Mouse (Mus musculus): ENCODE data around the gene 1700013G24Rik. TPM values are rescaled to one million over a fixed set of nuclear protein-coding genes. Genes with fewer than 3 reads are reported as not detected.

The 1700013G24Rik gene
- total RNA-seq, 2 experiments from 2014 or later = not detected

GRCm38 (mm10) chr4:137480993-137481340 is 27.9 kb downstream of the 1700013G24Rik start:
- intact Hi-C loops (cut with DNase I) = no loop called here
- no peak overlapping the region for H3K4me3 ChIP-seq
- H3K27ac ChIP-seq = no peak overlapping the region
- no peak for DNase-seq (ENCODE audit: extremely low spot score in 1 of 2, low spot score in 2 of 2)
- TF ChIP-seq CTCF (IDR thresholded peaks at IDR 0.05) = no peak

- Histone ChIP-seq H3K27ac (no peak overlapping the region), H3K4me3 (no peak overlapping the region)
- DNase-seq (ENCODE audit: extremely low spot score in 1 of 2, low spot score in 2 of 2) = no peak
- intact Hi-C loops (cut with DNase I) = no loop called here
- TF ChIP-seq CTCF (IDR thresholded peaks at IDR 0.05) = no peak
Measured at GRCm38 (mm10) chr4:137481381-137482030, 28.4 kb downstream of the 1700013G24Rik start.

- Histone ChIP-seq H3K4me3 (no peak overlapping the region), H3K27ac (no peak overlapping the region)
- TF ChIP-seq CTCF (IDR thresholded peaks at IDR 0.05) = no peak
- intact Hi-C loops (cut with DNase I) = no loop called here
- DNase-seq (ENCODE audit: extremely low spot score in 1 of 2, low spot score in 2 of 2) = no peak
Measured at GRCm38 (mm10) chr4:137483871-137484270, 30.8 kb downstream of the 1700013G24Rik start.

- intact Hi-C loops (cut with DNase I) = no loop called here
- TF ChIP-seq CTCF (IDR thresholded peaks at IDR 0.05) = no peak
- no peak overlapping the region for H3K4me3 ChIP-seq
- DNase-seq (ENCODE audit: extremely low spot score in 1 of 2, low spot score in 2 of 2) = no peak
- H3K27ac ChIP-seq = no peak overlapping the region
Measured at GRCm38 (mm10) chr4:137484586-137484985, 31.5 kb downstream of the 1700013G24Rik start.

GRCm38 (mm10) chr4:137485258-137485960 is 32.3 kb downstream of the 1700013G24Rik start:
- intact Hi-C loops (cut with DNase I) = no loop called here
- H3K27ac ChIP-seq = no peak overlapping the region
- TF ChIP-seq CTCF (IDR thresholded peaks at IDR 0.05) = no peak
- H3K4me3 ChIP-seq = no peak overlapping the region
- no peak for DNase-seq (ENCODE audit: extremely low spot score in 1 of 2, low spot score in 2 of 2)

GRCm38 (mm10) chr4:137486081-137487014 is 33.3 kb downstream of the 1700013G24Rik start:
- intact Hi-C loops (cut with DNase I) = no loop called here
- no peak overlapping the region for H3K27ac ChIP-seq
- no peak for DNase-seq (ENCODE audit: extremely low spot score in 1 of 2, low spot score in 2 of 2)
- TF ChIP-seq CTCF (IDR thresholded peaks at IDR 0.05) = no peak
- H3K4me3 ChIP-seq = no peak overlapping the region

GRCm38 (mm10) chr4:137487286-137488000 is 34.4 kb downstream of the 1700013G24Rik start:
- intact Hi-C loops (cut with DNase I) = no loop called here
- Histone ChIP-seq H3K27ac (no peak overlapping the region), H3K4me3 (no peak overlapping the region)
- no peak for DNase-seq (ENCODE audit: extremely low spot score in 1 of 2, low spot score in 2 of 2)
- no peak for TF ChIP-seq CTCF (IDR thresholded peaks at IDR 0.05)

GRCm38 (mm10) chr4:137488038-137488437 is 35.0 kb downstream of the 1700013G24Rik start:
- intact Hi-C loops (cut with DNase I) = no loop called here
- no peak for DNase-seq (ENCODE audit: extremely low spot score in 1 of 2, low spot score in 2 of 2)

GRCm38 (mm10) chr4:137488571-137489303 is 35.7 kb downstream of the 1700013G24Rik start:
- intact Hi-C loops (cut with DNase I) = no loop called here
- H3K4me3 ChIP-seq = no peak overlapping the region
- peak overlapping the region; percentile 26; the same call in 1 of the 2 replicates for H3K27ac ChIP-seq
- TF ChIP-seq CTCF (IDR thresholded peaks at IDR 0.05) = peak; percentile 36
- no peak for DNase-seq (ENCODE audit: extremely low spot score in 1 of 2, low spot score in 2 of 2)

More at GRCm38 (mm10) chr4:137488038-137488437, 35.0 kb downstream of the 1700013G24Rik start:
- Histone ChIP-seq H3K27ac (no peak overlapping the region), H3K4me3 (no peak overlapping the region)
- TF ChIP-seq CTCF (IDR thresholded peaks at IDR 0.05) = no peak

GRCm38 (mm10) chr4:137489996-137490395 is 36.9 kb downstream of the 1700013G24Rik start:
- Histone ChIP-seq H3K27ac (no peak overlapping the region), H3K4me3 (no peak overlapping the region)
- intact Hi-C loops (cut with DNase I) = no loop called here
- no peak for DNase-seq (ENCODE audit: extremely low spot score in 1 of 2, low spot score in 2 of 2)
- no peak for TF ChIP-seq CTCF (IDR thresholded peaks at IDR 0.05)

- Histone ChIP-seq H3K27ac (no peak overlapping the region), H3K4me3 (no peak overlapping the region)
- no peak for TF ChIP-seq CTCF (IDR thresholded peaks at IDR 0.05)
- DNase-seq (ENCODE audit: extremely low spot score in 1 of 2, low spot score in 2 of 2) = no peak
- intact Hi-C loops (cut with DNase I) = no loop called here
Measured at GRCm38 (mm10) chr4:137492563-137492962, 39.5 kb downstream of the 1700013G24Rik start.
